Mouse (Mus musculus) spleen, adult 2 months (tissue): Measurements from ENCODE around the gene Icos.

Experiments used
- CTCF ChIP-seq: fragments of 200-500 bp; IDR thresholded peaks from 2 replicates; pipeline ENCODE4 v1.5.1; 2011; ENCODE audit warnings: mild to moderate bottlenecking, inconsistent platforms; ENCODE audit not compliant: insufficient read depth, insufficient read length, insufficient replicate concordance; ENCODE audit errors: extremely low read depth
- POLR2A ChIP-seq: fragments of 200-500 bp; IDR thresholded peaks from 2 replicates; pipeline ENCODE4 v1.6.1; 2011; ENCODE audit warnings: low read depth, low read length, inconsistent platforms

- TF ChIP-seq CTCF (no peak), POLR2A (no peak)
These were observed 52.2 kb downstream of the Icos start for GRCm38 (mm10) chr1:61029919-61030318.
